Mouse (Mus musculus): ENCODE data around the gene 2310039H08Rik.

GRCm38 (mm10) chr17:46816306-46816705 is 43.9 kb downstream of the 2310039H08Rik start:
- TF ChIP-seq POLR2A (IDR thresholded peaks at IDR 0.05; ENCODE audit: insufficient read depth, low read depth, low read length) (no peak), CTCF (IDR thresholded peaks at IDR 0.05) (no peak), EP300 (IDR thresholded peaks at IDR 0.05; ENCODE audit: insufficient read depth, low read depth, low read length) (no peak)

Data from heart, adult 2 months (tissue).